Mouse (Mus musculus): ENCODE measurements at regions not wholly inside any gene's neighbourhood (a gene's known extent, or its start where the extent isn't known, plus 50 kb on each side); places are given as distances from the start of the nearest gene placed in this dataset.

DNA sequence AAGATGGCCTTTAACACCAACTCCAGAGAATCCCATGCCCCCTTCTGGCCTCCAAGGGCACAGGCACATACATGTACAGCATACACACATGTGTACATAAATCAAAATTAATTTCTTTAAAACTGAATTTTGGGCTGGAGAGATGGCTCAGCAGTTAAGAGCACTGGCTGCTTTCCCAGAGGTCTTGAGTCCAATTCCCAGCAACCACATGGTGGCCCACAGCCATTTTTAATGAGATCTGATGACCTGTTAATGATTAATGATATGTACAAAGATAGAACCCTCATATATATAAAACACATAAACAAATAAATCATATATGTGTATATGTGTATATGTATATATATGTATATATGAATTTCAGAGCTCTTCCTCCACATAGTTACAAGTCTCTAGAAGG lies 66.8 kb downstream of the Rplp1 start:
- Histone ChIP-seq H3K9me3 (ENCODE audit: control insufficient read depth, low read length) (no peaks in the 10 kb centered on the region), H3K4me3 (ENCODE audit: low read depth, low read length) (no peak overlapping the region), H3K27me3 (ENCODE audit: control insufficient read depth, insufficient read depth, low read length) (no peaks in the 10 kb centered on the region), H3K4me1 (ENCODE audit: control insufficient read depth, insufficient read depth, low read length) (no peaks in the 10 kb centered on the region), H3K9ac (ENCODE audit: low read length) (no peak overlapping the region), H3K27ac (replicated peaks; ENCODE audit: low read depth, low read length) (no peak overlapping the region), H3K4me2 (ENCODE audit: low read depth, severe bottlenecking) (no peak overlapping the region), H3K36me3 (ENCODE audit: control insufficient read depth, insufficient read depth, low read length) (no peaks in the 10 kb centered on the region)
- DNase-seq (ENCODE audit: low spot score) (no peak), ATAC-seq (ENCODE audit: insufficient number of reproducible peaks, low FRiP score, low TSS enrichment, low read depth) (no peak)

DNA sequence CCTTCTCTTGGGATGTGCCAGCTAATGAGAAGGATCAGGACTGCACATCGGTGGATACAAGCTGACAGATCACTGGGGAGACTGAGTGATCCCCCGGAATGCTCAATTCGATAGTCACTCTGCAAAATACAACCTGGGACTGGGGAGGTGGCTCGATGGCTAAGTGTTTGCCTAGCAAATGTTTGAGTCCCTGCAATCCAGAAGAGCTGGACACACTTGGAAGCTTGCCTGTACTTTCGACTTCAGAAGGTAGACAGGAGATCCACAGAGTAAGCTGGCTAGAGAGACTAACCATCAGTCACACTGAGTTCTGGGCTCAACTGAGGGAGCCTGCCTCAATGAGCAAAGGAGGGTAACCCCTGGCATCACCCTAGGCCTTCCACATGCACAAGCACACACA lies 69.7 kb downstream of the Rplp1 start:
- no peak overlapping the region for H3K27ac ChIP-seq (replicated peaks; ENCODE audit: low read depth, low read length)
- no peaks in the 10 kb centered on the region for H3K4me1 ChIP-seq (ENCODE audit: control insufficient read depth, insufficient read depth, low read length)
- WGBS: 82% methylated on average over 5 of the region's 5 CpGs
- H3K9ac ChIP-seq (ENCODE audit: low read length): no peak overlapping the region
- DNase-seq (ENCODE audit: low spot score) (no peak), ATAC-seq (ENCODE audit: insufficient number of reproducible peaks, low FRiP score, low TSS enrichment, low read depth) (no peak)
- H3K4me2 ChIP-seq (ENCODE audit: low read depth, severe bottlenecking): no peak overlapping the region
- no peaks in the 10 kb centered on the region for H3K9me3 ChIP-seq (ENCODE audit: control insufficient read depth, low read length)
- no peaks in the 10 kb centered on the region for H3K36me3 ChIP-seq (ENCODE audit: control insufficient read depth, insufficient read depth, low read length)
- H3K27me3 ChIP-seq (ENCODE audit: control insufficient read depth, insufficient read depth, low read length): no peaks in the 10 kb centered on the region
- H3K4me3 ChIP-seq (ENCODE audit: low read depth, low read length): no peak overlapping the region

DNA sequence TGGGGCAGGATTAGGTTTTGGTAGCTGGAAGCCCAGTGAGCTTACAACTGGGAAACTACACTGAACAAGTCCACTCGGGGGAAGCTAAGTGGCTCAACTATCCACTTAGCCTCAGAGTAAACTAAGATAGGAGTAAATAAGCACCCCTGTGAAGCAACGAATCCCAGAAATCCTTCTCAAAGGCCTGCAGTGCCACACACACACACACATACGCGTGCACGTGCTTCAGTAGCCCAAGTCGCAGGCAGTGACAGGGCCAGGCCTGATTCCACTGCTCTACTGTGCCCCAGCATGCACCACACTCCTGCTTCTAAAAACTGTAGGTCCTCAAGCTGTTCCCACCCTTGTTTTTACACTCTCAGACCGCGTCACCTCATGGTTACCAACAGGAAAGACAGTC lies 70.2 kb downstream of the Rplp1 start:
- Histone ChIP-seq H3K4me2 (ENCODE audit: low read depth, severe bottlenecking) (no peak overlapping the region), H3K36me3 (ENCODE audit: control insufficient read depth, insufficient read depth, low read length) (no peaks in the 10 kb centered on the region), H3K27me3 (ENCODE audit: control insufficient read depth, insufficient read depth, low read length) (no peaks in the 10 kb centered on the region), H3K27ac (replicated peaks; ENCODE audit: low read depth, low read length) (no peak overlapping the region), H3K4me1 (ENCODE audit: control insufficient read depth, insufficient read depth, low read length) (no peaks in the 10 kb centered on the region), H3K4me3 (ENCODE audit: low read depth, low read length) (no peak overlapping the region), H3K9ac (ENCODE audit: low read length) (no peak overlapping the region), H3K9me3 (ENCODE audit: control insufficient read depth, low read length) (no peaks in the 10 kb centered on the region)
- DNase-seq (ENCODE audit: low spot score) (no peak), ATAC-seq (ENCODE audit: insufficient number of reproducible peaks, low FRiP score, low TSS enrichment, low read depth) (no peak)
- 79% methylated on average over 8 of the region's 8 CpGs for WGBS

DNA sequence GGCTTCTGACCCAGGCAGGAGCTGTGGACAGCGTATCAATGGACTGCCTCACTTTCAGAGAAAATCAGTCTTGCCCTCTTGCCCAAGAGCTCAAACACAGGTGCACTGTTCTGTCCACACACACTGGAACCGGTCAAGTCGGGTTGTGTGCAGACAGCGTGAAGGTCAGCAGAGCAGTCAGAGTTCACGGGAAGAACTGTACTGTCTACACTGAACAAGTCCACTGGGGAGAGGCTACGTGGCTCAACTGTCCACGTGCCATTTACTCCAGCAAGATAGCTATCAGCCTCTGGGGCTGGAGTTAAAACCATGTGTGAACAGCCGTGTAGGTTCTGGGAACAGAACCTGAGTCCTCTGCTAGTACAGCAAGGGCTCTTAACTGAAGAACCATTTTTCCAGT lies 70.8 kb downstream of the Rplp1 start:
- 89% methylated on average over 8 of the region's 8 CpGs for WGBS
- Histone ChIP-seq H3K9me3 (ENCODE audit: control insufficient read depth, low read length) (no peaks in the 10 kb centered on the region), H3K4me2 (ENCODE audit: low read depth, severe bottlenecking) (no peak overlapping the region), H3K4me1 (ENCODE audit: control insufficient read depth, insufficient read depth, low read length) (no peaks in the 10 kb centered on the region), H3K27me3 (ENCODE audit: control insufficient read depth, insufficient read depth, low read length) (no peaks in the 10 kb centered on the region), H3K36me3 (ENCODE audit: control insufficient read depth, insufficient read depth, low read length) (no peaks in the 10 kb centered on the region), H3K9ac (ENCODE audit: low read length) (no peak overlapping the region), H3K27ac (replicated peaks; ENCODE audit: low read depth, low read length) (no peak overlapping the region), H3K4me3 (ENCODE audit: low read depth, low read length) (no peak overlapping the region)
- no peak for ATAC-seq (ENCODE audit: insufficient number of reproducible peaks, low FRiP score, low TSS enrichment, low read depth)
- DNase-seq (ENCODE audit: low spot score): no peak

DNA sequence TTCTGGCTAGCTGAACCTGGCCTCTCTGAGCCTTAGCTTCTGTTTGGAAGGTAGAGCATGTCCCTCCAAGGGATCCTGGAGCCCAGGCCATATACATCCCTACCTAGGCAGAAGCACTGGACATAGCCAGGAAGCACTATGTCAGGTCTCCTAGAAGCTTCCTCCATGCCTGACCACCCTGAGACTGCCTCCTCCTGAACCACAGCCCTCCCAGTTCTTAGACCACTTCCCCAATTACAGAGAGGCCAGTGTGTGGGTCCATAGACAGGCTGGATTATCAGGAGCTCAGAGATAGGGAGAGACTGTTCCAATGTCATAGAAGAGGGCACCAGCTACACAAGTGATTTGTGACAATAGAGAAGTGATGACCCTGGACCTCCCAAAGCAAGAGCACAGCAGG lies 72.0 kb downstream of the Rplp1 start:
- Histone ChIP-seq H3K4me2 (ENCODE audit: low read depth, severe bottlenecking) (no peak overlapping the region), H3K36me3 (ENCODE audit: control insufficient read depth, insufficient read depth, low read length) (no peaks in the 10 kb centered on the region), H3K27me3 (ENCODE audit: control insufficient read depth, insufficient read depth, low read length) (no peaks in the 10 kb centered on the region), H3K4me3 (ENCODE audit: low read depth, low read length) (no peak overlapping the region), H3K9me3 (ENCODE audit: control insufficient read depth, low read length) (no peaks in the 10 kb centered on the region), H3K4me1 (ENCODE audit: control insufficient read depth, insufficient read depth, low read length) (no peaks in the 10 kb centered on the region), H3K9ac (ENCODE audit: low read length) (no peak overlapping the region), H3K27ac (replicated peaks; ENCODE audit: low read depth, low read length) (no peak overlapping the region)
- no peak for DNase-seq (ENCODE audit: low spot score)
- ATAC-seq (ENCODE audit: insufficient number of reproducible peaks, low FRiP score, low TSS enrichment, low read depth): no peak

DNA sequence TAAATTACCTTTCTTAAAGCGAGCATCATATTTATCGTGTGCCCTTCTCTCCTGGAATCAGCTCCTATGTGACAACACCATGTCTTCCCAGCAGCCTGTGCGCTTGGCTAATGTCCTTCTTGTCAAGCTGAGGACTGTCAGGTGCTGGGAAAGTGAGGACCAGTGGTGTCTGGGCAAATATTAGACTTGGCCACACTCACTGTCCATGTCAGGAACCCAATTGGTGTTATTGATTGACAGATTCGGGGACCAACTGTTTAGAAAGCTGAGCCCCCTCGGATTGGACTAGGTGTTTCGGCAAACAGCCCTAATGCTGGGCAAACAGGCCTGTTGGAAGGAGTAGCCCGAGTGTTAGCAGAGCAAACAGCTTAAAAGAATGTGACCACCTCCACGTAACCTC lies 73.1 kb downstream of the Rplp1 start:
- DNase-seq (ENCODE audit: low spot score) (no peak), ATAC-seq (ENCODE audit: insufficient number of reproducible peaks, low FRiP score, low TSS enrichment, low read depth) (no peak)
- H3K36me3 ChIP-seq (ENCODE audit: control insufficient read depth, insufficient read depth, low read length): no peaks in the 10 kb centered on the region
- no peak overlapping the region for H3K27ac ChIP-seq (replicated peaks; ENCODE audit: low read depth, low read length)
- H3K9me3 ChIP-seq (ENCODE audit: control insufficient read depth, low read length): no peaks in the 10 kb centered on the region
- no peaks in the 10 kb centered on the region for H3K27me3 ChIP-seq (ENCODE audit: control insufficient read depth, insufficient read depth, low read length)
- H3K4me2 ChIP-seq (ENCODE audit: low read depth, severe bottlenecking): no peak overlapping the region
- H3K9ac ChIP-seq (ENCODE audit: low read length): no peak overlapping the region
- no peaks in the 10 kb centered on the region for H3K4me1 ChIP-seq (ENCODE audit: control insufficient read depth, insufficient read depth, low read length)
- WGBS: 89% methylated on average over 8 of the region's 8 CpGs
- H3K4me3 ChIP-seq (ENCODE audit: low read depth, low read length): no peak overlapping the region

DNA sequence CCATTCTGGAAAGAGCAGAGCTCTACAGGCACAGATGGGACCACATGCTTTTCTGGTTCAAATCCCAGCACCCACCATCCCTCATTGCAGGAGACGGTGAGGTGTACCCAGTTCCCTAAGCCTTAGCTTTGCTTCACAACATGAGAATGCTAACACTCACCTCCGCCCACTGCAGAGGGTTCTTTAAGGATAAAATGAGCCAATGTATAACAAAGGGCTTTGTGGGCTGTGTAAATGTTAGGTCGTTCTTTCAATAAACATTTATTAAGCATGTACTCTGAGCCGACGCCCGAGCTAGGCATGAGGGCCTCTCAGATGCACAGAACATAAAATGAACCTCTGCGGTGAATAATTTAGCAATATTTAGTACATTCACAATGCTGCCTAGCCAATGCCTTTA lies 74.0 kb downstream of the Rplp1 start:
- WGBS: 89% methylated on average over 7 of the region's 7 CpGs
- ATAC-seq (ENCODE audit: insufficient number of reproducible peaks, low FRiP score, low TSS enrichment, low read depth): no peak
- H3K27me3 ChIP-seq (ENCODE audit: control insufficient read depth, insufficient read depth, low read length): no peaks in the 10 kb centered on the region
- H3K4me2 ChIP-seq (ENCODE audit: low read depth, severe bottlenecking): no peak overlapping the region
- H3K9me3 ChIP-seq (ENCODE audit: control insufficient read depth, low read length): no peaks in the 10 kb centered on the region
- no peak overlapping the region for H3K4me3 ChIP-seq (ENCODE audit: low read depth, low read length)
- H3K4me1 ChIP-seq (ENCODE audit: control insufficient read depth, insufficient read depth, low read length): no peaks in the 10 kb centered on the region
- no peak for DNase-seq (ENCODE audit: low spot score)
- no peak overlapping the region for H3K9ac ChIP-seq (ENCODE audit: low read length)
- H3K36me3 ChIP-seq (ENCODE audit: control insufficient read depth, insufficient read depth, low read length): no peaks in the 10 kb centered on the region
- H3K27ac ChIP-seq (replicated peaks; ENCODE audit: low read depth, low read length): no peak overlapping the region

DNA sequence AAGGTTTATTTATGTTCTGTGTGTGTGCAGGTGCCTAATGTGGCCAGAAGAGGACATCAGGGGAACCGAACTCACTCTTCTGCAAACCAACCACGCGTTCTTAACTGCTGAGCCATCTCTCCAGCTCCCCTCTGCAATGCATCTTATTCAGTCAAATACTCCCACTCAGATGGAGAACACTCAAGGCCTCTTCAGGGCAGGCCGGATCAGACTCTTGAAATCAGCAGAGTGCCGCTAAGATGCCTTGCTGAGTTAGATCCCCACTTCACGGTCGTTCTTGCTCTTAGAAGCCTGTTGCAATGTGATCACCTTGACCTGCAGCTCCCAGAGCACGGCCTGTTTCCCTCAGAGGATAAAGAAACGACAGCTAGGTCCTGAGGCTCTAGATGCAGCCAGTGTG lies 81.1 kb downstream of the Rplp1 start:
- no peak for DNase-seq (ENCODE audit: low spot score)
- H3K27ac ChIP-seq (replicated peaks; ENCODE audit: low read depth, low read length): no peak overlapping the region
- no peaks in the 10 kb centered on the region for H3K9me3 ChIP-seq (ENCODE audit: control insufficient read depth, low read length)
- no peaks in the 10 kb centered on the region for H3K27me3 ChIP-seq (ENCODE audit: control insufficient read depth, insufficient read depth, low read length)
- H3K4me1 ChIP-seq (ENCODE audit: control insufficient read depth, insufficient read depth, low read length): peaks cover 3% of the 10 kb centered on the region; the same call in 1 of the 2 replicates
- H3K36me3 ChIP-seq (ENCODE audit: control insufficient read depth, insufficient read depth, low read length): no peaks in the 10 kb centered on the region
- no peak for ATAC-seq (ENCODE audit: insufficient number of reproducible peaks, low FRiP score, low TSS enrichment, low read depth)
- WGBS: 75% methylated on average over 9 of the region's 9 CpGs
- H3K4me3 ChIP-seq (ENCODE audit: low read depth, low read length): no peak overlapping the region
- no peak overlapping the region for H3K4me2 ChIP-seq (ENCODE audit: low read depth, severe bottlenecking)
- H3K9ac ChIP-seq (ENCODE audit: low read length): no peak overlapping the region

DNA sequence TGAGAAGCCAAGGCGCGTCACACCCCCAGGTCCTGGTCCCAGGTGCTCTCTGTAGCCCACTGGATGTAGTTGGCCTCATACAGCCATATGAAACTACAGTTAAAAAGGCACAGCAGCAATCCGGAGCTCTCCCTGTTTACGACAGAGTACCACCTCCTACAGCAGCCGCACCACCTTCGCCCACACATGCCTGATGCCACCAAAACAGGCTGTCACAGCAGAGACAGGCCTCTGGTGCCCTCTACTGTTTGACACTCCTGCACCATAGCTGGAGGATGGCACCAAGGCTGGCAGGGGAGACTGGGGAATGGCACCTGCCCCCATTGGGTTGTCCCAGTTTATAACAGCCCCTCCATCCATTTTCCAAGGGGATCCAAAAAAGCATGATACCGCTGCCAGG lies 84.1 kb downstream of the Rplp1 start:
- Histone ChIP-seq H3K4me1 (ENCODE audit: control insufficient read depth, insufficient read depth, low read length) (peaks cover 3% of the 10 kb centered on the region; the same call in 1 of the 2 replicates), H3K36me3 (ENCODE audit: control insufficient read depth, insufficient read depth, low read length) (no peaks in the 10 kb centered on the region), H3K4me2 (ENCODE audit: low read depth, severe bottlenecking) (no peak overlapping the region), H3K27me3 (ENCODE audit: control insufficient read depth, insufficient read depth, low read length) (no peaks in the 10 kb centered on the region), H3K9me3 (ENCODE audit: control insufficient read depth, low read length) (no peaks in the 10 kb centered on the region), H3K9ac (ENCODE audit: low read length) (no peak overlapping the region), H3K27ac (replicated peaks; ENCODE audit: low read depth, low read length) (no peak overlapping the region), H3K4me3 (ENCODE audit: low read depth, low read length) (no peak overlapping the region)
- WGBS: 69% methylated on average over 7 of the region's 7 CpGs
- ATAC-seq (ENCODE audit: insufficient number of reproducible peaks, low FRiP score, low TSS enrichment, low read depth) (no peak), DNase-seq (ENCODE audit: low spot score) (no peak)
